Mouse (Mus musculus) midbrain, embryonic 12.5 days (tissue): Measurements from ENCODE around the gene Ciao2a. TPM values are rescaled to one million over a fixed set of nuclear protein-coding genes. Genes with fewer than 3 reads are reported as not detected.
A peak's percentile ranks its signal among the peaks of the same experiment; 100 is the strongest.

ENCODE experiments used
- ATAC-seq: fragments of 200-750 bp; cut with Nextera tagmentation; 2 replicates; pipeline ENCODE4 v1.8.0; 2017; ENCODE audit warnings: low read depth, moderate TSS enrichment, moderate library complexity; ENCODE audit not compliant: low FRiP score
- H3K27ac ChIP-seq: fragments of 300-500 bp; sonication (generic); replicated peaks from 2 replicates; pipeline ENCODE4 v1.5.1; 2016; ENCODE audit warnings: mild to moderate bottlenecking
- H3K27me3 ChIP-seq: fragments of 300-500 bp; sonication (generic); 2 replicates; pipeline ENCODE4 v1.6.1; 2016; ENCODE audit warnings: mild to moderate bottlenecking
- H3K36me3 ChIP-seq: fragments of 300-500 bp; sonication (generic); 2 replicates; pipeline ENCODE4 v1.6.1; 2016
- H3K4me1 ChIP-seq: fragments of 300-500 bp; sonication (generic); 2 replicates; pipeline ENCODE4 v1.6.1; 2016
- H3K4me2 ChIP-seq: fragments of 300-500 bp; sonication (generic); replicated peaks from 2 replicates; pipeline ENCODE4 v1.6.1; 2016; ENCODE audit warnings: mild to moderate bottlenecking, moderate library complexity
- H3K4me3 ChIP-seq: fragments of 300-500 bp; sonication (generic); 2 replicates; pipeline ENCODE4 v1.5.1; 2016; ENCODE audit warnings: mild to moderate bottlenecking
- H3K9ac ChIP-seq: fragments of 300-500 bp; sonication (generic); replicated peaks from 2 replicates; pipeline ENCODE4 v1.6.1; 2016; ENCODE audit warnings: mild to moderate bottlenecking, moderate library complexity
- H3K9me3 ChIP-seq: fragments of 300-500 bp; sonication (generic); 2 replicates; pipeline ENCODE4 v1.6.1; 2016; ENCODE audit warnings: mild to moderate bottlenecking
- WGBS: fragments of 180-500 bp; shearing (Covaris S2); methylation state at CpG from one replicate; pipeline ENCODE4 v1.1.7; 2016; 5-methylcytosine and 5-hydroxymethylcytosine counted together
- polyA plus RNA-seq: library from polyadenylated mRNA; unstranded; fragments of >200 nt; fragmentation: Nextera tagmentation; extraction: Ambion mirVana; gene quantifications from 2 replicates; pipeline ENCODE4 v1.2.1, GENCODE M21; 2016

The Ciao2a gene
- polyA plus RNA-seq, 1 experiment from 2014 or later: 133 TPM

DNA sequence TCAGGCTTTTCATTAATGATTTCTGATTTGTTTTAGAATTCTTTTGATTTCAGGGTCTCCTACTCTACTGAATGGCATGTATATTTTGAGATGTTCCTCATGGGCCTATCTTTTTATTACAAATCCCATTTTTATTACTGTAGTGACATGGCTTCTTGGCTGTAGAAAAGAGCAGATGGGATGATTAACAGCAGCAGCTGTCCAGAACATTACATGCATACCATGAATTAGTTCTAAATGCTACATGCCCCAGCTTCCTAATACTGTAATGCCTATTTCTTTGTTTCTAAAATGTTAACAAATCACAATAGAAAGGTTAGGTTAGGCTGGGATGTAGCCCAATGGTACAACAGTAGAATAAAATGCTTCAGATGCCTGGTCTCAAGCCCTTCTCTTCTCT, 5.0 kb upstream of the Ciao2a start:
- no peak overlapping the region for H3K27ac ChIP-seq
- H3K9ac ChIP-seq: no peak overlapping the region

DNA sequence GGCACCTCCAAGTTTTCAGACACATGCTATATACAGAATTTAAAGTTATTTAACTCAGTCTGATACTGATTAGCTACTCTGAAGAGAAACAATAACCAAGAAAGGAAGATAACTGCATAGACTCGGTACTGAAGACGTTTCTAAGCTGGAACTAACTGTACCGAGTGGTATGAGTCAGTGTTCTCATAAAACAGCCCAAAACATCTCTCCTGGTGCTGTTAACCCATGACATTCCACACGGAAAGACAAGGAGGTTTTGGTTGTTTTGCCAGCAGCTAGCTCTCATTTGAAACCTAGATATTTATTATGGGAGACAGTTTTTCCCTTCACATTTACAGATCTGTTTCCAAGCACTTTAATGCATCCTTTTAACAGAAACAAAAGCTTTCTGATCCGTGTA, 2.8 kb upstream of the Ciao2a start:
- no peak for ATAC-seq
- Histone ChIP-seq H3K27ac (no peak overlapping the region), H3K9me3 (no peaks in the 10 kb centered on the region), H3K9ac (peak overlapping the region; percentile 87), H3K4me2 (peak overlapping the region; percentile 60), H3K4me3 (peak overlapping the region; percentile 77), H3K27me3 (no peaks in the 10 kb centered on the region), H3K4me1 (peaks cover 33% of the 10 kb centered on the region), H3K36me3 (no peaks in the 10 kb centered on the region)
- WGBS: 19% methylated on average over 5 of the region's 5 CpGs

More for the DNA sequence above, 5.0 kb upstream of the Ciao2a start:
- Histone ChIP-seq H3K4me3 (no peak overlapping the region), H3K4me1 (peaks cover 27% of the 10 kb centered on the region), H3K9me3 (no peaks in the 10 kb centered on the region), H3K4me2 (no peak overlapping the region), H3K36me3 (0 out of 2 replicates have a peak, but pooled peaks cover 1% of the 10 kb centered on the region), H3K27me3 (no peaks in the 10 kb centered on the region)
- ATAC-seq: no peak

DNA sequence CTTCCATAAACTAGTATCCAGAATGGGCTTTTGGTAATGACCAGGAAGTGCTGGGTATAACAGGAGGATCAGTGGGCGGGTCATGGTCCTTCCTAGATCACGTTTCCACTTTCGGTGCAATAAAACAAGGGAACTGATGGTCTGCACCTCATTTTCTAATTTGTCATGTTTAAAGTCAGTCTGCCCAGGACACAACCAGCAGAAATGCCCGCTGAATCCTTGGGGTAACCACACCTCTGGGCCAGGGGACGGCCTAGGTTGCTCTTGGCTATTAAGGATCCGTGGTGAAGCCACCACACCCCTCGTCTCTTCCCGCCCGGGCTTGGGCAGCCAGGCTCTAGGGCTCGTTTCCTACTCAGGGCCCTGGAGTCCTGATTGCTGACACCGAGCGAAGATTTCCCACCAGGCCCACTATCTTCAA, 2.3 kb upstream of the Ciao2a start:
- WGBS: under 1% methylated on average over 12 of the region's 12 CpGs
- peaks cover 33% of the 10 kb centered on the region for H3K4me1 ChIP-seq
- ATAC-seq: peak; percentile 24

DNA sequence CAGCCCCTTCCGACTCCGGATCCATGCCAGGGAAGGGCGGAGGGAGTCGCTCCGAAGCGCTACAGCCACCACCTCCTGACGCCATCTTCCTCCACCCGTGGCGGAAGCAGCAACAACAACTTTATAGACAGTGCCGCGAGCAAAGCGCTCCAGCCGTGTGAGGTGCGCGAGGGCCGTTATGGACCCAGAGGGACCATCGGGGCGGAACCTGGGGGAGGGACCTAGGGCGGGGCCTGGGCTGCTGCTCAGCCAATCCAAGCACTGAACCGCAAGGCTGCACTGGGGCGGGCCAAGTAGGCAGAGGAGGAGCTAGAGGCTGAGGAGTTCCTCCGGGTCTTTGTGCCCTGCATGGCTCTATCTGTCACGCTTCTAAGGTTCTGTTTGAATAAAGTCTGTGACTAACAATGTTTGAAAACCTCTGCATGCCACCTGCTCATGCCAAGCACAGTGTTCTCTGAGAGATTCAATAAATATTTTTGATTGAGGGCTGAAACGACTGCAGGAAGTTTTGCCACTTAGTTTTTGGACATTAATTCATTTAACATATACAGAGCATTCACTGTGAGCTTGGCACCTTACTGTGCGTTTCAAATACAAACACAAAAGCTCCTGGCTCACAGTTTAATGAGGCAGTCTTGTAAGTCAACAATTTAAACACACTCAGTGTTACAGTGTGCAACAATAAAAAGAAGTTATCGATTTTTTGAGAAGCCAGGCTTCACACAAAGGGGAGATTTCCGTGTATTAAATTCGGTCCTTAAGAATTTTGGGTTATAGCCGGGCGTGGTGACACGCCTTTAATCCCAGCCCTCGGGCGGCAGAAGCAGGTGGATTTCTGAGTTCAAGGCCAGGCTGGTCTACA, 1.5 kb upstream of the Ciao2a start:
- H3K4me3 ChIP-seq: peak overlapping the region; percentile 77
- no peaks in the 10 kb centered on the region for H3K36me3 ChIP-seq
- H3K27me3 ChIP-seq: no peaks in the 10 kb centered on the region
- H3K4me2 ChIP-seq: peak overlapping the region; percentile 60
- 13% methylated on average over 33 of the region's 33 CpGs for WGBS
- H3K9ac ChIP-seq: peak overlapping the region; percentile 87
- ATAC-seq: peak; percentile 98
- H3K9me3 ChIP-seq: no peaks in the 10 kb centered on the region
- H3K4me1 ChIP-seq: peaks cover 33% of the 10 kb centered on the region
- H3K27ac ChIP-seq: peak overlapping the region; percentile 92

More for the DNA sequence above, 2.3 kb upstream of the Ciao2a start:
- Histone ChIP-seq H3K4me3 (peak overlapping the region; percentile 77), H3K27me3 (no peaks in the 10 kb centered on the region), H3K9ac (peak overlapping the region; percentile 87), H3K4me2 (peak overlapping the region; percentile 60), H3K9me3 (no peaks in the 10 kb centered on the region), H3K36me3 (no peaks in the 10 kb centered on the region), H3K27ac (peak overlapping the region; percentile 92)

DNA sequence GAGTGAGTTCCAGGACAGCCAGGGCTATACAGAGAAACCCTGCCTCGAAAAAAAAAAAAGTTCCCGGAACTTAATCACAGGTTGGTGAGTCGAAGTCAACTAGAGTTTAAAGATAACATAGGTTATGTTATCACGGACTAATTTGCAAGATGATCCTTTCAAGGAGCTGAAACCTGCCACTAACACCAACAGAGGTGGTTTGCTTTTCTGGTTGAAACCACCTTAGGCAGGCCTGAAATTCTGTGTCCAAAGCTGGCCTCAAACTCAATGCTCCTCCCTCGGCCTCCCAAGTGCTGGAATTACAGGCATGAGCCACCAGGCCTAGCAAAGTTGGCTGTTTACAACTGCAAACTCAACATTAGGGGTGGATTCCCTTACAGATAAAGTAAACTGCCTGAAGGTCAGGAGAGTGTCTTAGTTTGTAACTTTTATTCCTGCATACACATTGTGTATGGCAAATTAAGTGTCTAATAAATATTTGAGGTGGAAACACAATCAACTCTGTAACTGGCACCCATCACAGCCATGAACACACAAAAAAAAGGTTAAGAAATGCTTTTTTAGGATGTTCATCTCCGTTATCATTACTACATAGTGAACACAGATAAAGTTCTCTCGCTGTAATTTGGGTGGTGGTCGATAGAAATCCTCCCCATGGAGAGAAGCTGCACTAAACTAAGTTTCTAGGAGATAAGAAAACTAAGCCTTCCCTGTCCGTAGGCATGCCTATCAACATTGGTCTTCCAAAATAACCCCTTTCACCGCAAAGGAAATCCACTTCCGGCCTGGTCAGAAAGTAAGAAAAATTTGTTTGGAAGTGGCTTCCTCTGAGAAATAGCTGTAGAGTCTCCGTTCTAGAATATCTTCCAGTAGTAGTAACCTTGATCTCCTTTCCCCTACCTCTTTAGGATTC, 612 bp upstream of the Ciao2a start:
- Histone ChIP-seq H3K36me3 (no peaks in the 10 kb centered on the region), H3K4me2 (peak overlapping the region; percentile 80), H3K4me1 (peaks cover 33% of the 10 kb centered on the region), H3K9me3 (no peaks in the 10 kb centered on the region), H3K27me3 (no peaks in the 10 kb centered on the region), H3K9ac (no peak overlapping the region), H3K27ac (peak overlapping the region; percentile 92), H3K4me3 (peak overlapping the region; percentile 64)
- WGBS: 64% methylated on average over 12 of the region's 12 CpGs
- ATAC-seq: no peak

DNA sequence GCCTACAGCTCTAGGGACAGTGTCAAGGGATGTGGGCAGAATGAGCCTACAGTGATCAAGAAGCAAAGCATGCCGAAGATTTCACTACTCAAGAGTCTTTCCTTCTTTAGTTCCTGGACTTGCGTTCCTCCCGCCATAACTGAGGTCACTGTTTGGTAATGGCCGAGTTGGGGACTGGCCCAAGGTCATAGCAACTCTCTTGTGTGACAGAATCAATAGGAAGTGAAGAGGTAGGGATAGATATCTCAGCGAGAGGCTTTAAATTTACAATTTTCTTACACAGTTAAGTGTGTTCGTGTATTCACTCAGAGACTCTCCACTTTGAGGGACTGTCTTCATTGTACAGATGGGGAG, 759 bp downstream of the Ciao2a start:
- Histone ChIP-seq H3K4me3 (peak overlapping the region; percentile 64), H3K9me3 (no peaks in the 10 kb centered on the region), H3K9ac (peak overlapping the region; percentile 71), H3K4me1 (peaks cover 33% of the 10 kb centered on the region), H3K27ac (peak overlapping the region; percentile 92), H3K4me2 (peak overlapping the region; percentile 80), H3K36me3 (no peaks in the 10 kb centered on the region), H3K27me3 (no peaks in the 10 kb centered on the region)
- WGBS: 49% methylated on average over 6 of the region's 6 CpGs
- no peak for ATAC-seq

DNA sequence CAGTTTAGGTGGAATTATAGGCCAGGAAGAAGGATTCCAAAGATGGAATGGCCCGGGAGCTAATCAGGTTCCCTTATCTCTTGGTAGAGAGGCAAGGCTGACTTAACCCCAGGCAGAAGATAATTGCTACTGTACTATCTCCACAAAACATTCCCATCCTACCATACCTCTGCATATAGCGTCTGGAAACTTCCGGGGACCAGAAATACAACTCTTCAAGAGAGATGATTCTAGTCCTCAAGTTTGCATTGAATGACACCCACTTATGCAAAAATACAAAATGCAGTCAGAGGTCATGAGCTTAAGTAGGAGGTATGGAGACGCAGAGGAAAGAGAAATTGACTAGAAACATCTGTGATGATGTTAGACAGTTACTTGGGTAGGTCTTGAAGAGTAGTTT, 1.5 kb downstream of the Ciao2a start:
- Histone ChIP-seq H3K4me2 (peak overlapping the region; percentile 80), H3K4me3 (no peak overlapping the region), H3K27me3 (no peaks in the 10 kb centered on the region), H3K4me1 (peaks cover 32% of the 10 kb centered on the region), H3K27ac (no peak overlapping the region), H3K36me3 (peaks cover 6% of the 10 kb centered on the region), H3K9me3 (no peaks in the 10 kb centered on the region), H3K9ac (no peak overlapping the region)
- no peak for ATAC-seq
- WGBS: 99% methylated on average over 4 of the region's 4 CpGs

DNA sequence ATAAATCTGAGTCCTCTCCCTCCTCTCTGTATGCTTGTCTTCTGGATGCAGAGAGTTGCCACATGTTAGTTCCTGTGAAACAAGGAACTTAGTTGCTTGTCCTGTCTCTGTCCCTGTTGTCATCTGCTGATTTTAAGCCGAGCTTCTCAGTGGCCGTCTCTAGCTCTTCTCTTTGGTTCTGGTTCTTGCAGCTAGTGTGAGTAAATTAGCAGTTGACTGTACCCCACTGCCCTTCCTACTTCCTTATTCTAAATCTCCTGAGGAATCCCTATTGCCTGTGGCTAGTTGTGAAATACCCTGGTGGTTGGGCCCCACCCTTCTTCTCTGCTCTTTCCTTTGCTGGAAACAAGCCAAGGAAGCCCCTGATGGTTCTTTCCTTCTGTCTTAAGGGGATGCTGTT, 5.1 kb downstream of the Ciao2a start:
- peaks cover 10% of the 10 kb centered on the region for H3K4me1 ChIP-seq
- H3K4me2 ChIP-seq: no peak overlapping the region
- no peak for ATAC-seq
- H3K9ac ChIP-seq: no peak overlapping the region
- H3K27me3 ChIP-seq: no peaks in the 10 kb centered on the region
- H3K9me3 ChIP-seq: no peaks in the 10 kb centered on the region
- WGBS: 97% methylated on average over 2 of the region's 2 CpGs
- no peak overlapping the region for H3K4me3 ChIP-seq
- H3K36me3 ChIP-seq: peaks cover 39% of the 10 kb centered on the region
- no peak overlapping the region for H3K27ac ChIP-seq

DNA sequence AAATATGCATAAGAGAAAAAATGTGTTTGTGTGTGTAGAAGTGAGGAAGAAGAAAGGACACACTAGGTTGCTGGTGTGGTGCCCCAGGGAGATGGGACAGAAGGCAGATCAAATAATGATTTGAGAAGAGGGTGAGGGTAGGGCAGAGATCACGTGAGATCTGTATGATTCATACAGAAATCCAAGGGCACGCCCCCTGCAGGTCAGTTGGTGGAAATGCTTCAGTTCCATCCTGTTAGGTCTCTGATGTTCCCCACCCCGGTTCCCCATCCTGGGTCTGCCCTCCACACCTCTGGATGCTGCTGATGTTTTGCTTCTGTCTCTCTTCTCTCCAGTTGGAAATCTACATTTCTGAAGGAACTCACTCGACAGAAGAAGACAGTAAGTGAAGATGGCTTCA, 9.6 kb downstream of the Ciao2a start:
- H3K4me1 ChIP-seq: no peaks in the 10 kb centered on the region
- H3K27ac ChIP-seq: no peak overlapping the region
- ATAC-seq: no peak
- no peaks in the 10 kb centered on the region for H3K9me3 ChIP-seq
- no peak overlapping the region for H3K9ac ChIP-seq
- peaks cover 80% of the 10 kb centered on the region for H3K36me3 ChIP-seq
- no peak overlapping the region for H3K4me3 ChIP-seq
- no peaks in the 10 kb centered on the region for H3K27me3 ChIP-seq
- H3K4me2 ChIP-seq: no peak overlapping the region
- 54% methylated on average over 4 of the region's 4 CpGs for WGBS

DNA sequence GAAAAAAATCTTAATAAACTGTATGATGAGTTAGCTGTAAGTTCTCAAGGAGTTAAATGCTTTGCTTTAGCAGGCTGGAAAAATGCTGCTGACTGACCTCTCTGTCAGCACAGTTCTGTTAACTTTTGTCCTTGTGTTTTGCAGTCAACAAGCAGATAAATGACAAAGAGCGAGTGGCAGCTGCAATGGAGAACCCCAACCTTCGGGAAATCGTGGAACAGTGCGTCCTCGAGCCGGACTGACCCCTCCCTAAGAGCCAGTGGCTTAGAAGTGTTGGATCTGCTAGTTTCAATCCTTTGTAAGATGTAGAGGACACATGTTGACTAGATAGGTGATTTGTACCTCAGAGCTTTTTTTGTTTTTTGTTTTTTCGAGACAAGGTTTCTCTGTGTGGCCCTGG, 11.8 kb downstream of the Ciao2a start:
- ATAC-seq: no peak
- H3K9me3 ChIP-seq: no peaks in the 10 kb centered on the region
- no peaks in the 10 kb centered on the region for H3K27me3 ChIP-seq
- H3K27ac ChIP-seq: no peak overlapping the region
- peaks cover 71% of the 10 kb centered on the region for H3K36me3 ChIP-seq
- H3K4me1 ChIP-seq: no peaks in the 10 kb centered on the region
- no peak overlapping the region for H3K4me3 ChIP-seq
- no peak overlapping the region for H3K4me2 ChIP-seq
- no peak overlapping the region for H3K9ac ChIP-seq
- 93% methylated on average over 7 of the region's 7 CpGs for WGBS

DNA sequence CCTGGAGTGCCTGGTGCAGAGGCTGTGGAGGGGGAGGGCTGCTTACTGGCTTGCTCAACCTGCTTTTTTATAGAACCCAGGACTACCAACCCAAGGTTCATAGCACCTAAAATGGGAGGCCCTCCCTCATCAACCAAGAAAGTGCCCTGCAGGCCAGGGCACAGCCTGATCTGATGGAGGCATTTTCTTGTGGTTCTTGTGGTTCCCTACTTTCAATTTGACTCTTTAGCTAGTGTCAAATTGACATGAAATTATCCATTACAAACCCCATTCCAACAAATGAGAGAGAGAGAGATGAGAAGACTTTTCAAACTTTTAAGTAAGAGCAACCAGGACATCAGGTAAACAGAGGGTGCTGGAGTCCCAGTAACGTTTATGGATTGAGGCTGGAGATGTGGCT, 15.9 kb downstream of the Ciao2a start:
- no peaks in the 10 kb centered on the region for H3K27me3 ChIP-seq
- H3K9ac ChIP-seq: no peak overlapping the region
- peaks cover 33% of the 10 kb centered on the region for H3K36me3 ChIP-seq
- no peak overlapping the region for H3K4me3 ChIP-seq
- H3K9me3 ChIP-seq: no peaks in the 10 kb centered on the region
- whole genome bisulfite sequencing: 82% methylated on average over 1 of the region's 1 CpGs
- H3K4me2 ChIP-seq: no peak overlapping the region
- no peaks in the 10 kb centered on the region for H3K4me1 ChIP-seq
- H3K27ac ChIP-seq: no peak overlapping the region
- no peak for ATAC-seq

DNA sequence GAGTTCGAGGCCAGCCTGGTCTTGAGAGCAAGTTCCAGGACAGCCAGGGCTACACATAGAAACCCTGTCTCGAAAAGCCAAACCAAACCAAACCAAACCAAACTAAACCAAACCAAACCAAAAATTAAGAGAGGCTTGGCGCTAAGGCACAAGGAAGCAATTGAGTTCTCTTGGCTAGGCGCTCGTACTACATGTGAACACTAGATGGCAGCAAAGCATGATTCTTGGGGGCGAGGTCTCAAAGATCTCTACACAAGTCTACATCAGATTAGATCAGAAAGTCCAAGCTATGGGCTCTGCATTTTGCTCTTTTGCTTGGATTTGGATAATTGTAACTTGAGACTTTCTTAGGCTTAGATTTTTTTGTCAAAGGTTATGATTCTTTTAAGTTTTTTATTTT, 17.8 kb downstream of the Ciao2a start:
- H3K27ac ChIP-seq: no peak overlapping the region
- H3K4me1 ChIP-seq: no peaks in the 10 kb centered on the region
- no peak overlapping the region for H3K4me3 ChIP-seq
- H3K9ac ChIP-seq: no peak overlapping the region
- H3K9me3 ChIP-seq: no peaks in the 10 kb centered on the region
- ATAC-seq: no peak
- H3K36me3 ChIP-seq: peaks cover 16% of the 10 kb centered on the region
- 12% methylated on average over 6 of the region's 6 CpGs for WGBS
- H3K4me2 ChIP-seq: no peak overlapping the region
- no peaks in the 10 kb centered on the region for H3K27me3 ChIP-seq
